Mouse (Mus musculus) c-Kit-positive CD71-positive TER-119-negative erythroid progenitor cells, embryonic 14.5 days (primary cell): Measurements from ENCODE around the gene Fancd2os.

Experiments used
- DNase-seq: peaks from one replicate; pipeline ENCODE4 v3.0.0-alpha.2; 2013; ENCODE audit warnings: low read depth

Gene Fancd2os

DNA sequence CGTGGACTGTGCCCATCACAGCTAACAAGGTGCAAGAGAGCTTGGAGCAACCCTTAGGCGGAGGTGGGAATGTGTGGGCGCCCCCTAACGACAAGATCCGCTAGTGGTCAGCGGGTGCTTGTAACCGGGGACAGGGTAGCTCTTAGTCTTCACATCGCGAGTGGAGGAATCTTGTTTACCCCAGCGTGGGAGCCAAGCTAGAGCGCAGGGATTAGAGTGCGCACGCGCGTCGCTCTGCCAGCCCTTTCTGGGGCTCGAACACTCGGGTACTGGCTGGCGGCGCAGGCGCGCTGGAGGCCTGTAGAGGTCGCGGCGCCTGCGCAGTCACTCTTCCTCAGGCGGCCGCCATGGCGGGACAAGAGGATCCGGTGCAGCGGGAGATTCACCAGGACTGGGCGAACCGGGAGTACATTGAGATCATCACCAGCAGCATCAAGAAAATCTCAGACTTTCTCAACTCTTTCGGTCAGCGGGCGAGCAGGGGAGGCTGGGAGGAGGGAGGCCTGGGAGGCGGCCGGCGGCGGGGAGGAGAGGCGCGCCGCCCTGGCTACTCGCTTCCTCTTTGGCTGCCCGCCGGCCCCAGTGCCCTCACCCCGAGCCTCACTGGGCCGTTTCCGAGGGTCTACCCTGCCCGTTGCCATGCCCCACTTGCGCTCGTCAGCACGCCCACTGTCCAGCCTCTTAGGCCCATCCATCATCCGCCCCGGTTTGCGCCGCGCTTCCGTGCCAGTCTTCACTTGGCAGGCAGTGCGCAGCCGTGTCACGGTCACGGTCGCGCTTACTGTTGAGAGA lies 4.1 kb upstream of the Fancd2os start, which contains the start of gene Brk1:
Gene Brk1, plus strand, starts transcription at position 341 of the 792 bp plus-strand sequence.
- peak; percentile 66 for DNase-seq

DNA sequence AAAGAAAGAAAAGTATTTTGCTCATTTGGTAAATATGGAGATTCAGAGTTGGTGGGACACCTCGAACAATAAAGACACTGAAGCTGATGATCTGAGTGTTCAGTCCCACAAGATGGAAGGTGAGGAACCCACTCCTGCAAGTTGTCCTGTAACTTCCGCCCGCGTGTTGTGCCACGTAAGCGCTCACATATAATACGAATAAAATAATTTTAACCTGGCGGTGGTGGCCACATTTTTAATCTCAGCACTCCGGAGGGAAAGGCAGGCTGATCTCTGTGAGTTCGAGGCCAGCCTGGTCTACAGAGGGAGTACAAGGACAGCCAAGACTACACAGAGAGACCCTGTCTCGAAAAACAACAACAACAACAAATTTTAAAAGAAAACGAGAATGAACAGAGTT lies 3.5 kb upstream of the Fancd2os start:
- no peak for DNase-seq

DNA sequence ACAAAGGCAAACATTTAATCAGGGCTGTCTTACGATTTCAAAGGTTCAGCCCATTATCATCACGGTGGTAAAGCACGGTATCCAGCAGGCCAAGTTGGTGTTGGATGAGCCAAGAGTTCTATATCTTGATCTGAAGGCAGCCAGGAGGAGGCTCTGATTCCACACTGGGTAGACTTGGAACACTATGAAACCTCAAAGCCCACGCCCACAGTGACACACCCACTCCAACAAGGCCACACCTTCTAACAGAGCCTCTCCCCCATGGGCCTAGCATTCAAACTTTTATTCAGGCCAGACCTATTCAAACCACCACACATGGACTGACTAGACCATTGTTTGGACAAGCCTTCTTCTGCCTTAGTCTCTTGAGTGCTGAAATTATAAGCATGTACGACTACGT lies 2.3 kb upstream of the Fancd2os start:
- DNase-seq = no peak

DNA sequence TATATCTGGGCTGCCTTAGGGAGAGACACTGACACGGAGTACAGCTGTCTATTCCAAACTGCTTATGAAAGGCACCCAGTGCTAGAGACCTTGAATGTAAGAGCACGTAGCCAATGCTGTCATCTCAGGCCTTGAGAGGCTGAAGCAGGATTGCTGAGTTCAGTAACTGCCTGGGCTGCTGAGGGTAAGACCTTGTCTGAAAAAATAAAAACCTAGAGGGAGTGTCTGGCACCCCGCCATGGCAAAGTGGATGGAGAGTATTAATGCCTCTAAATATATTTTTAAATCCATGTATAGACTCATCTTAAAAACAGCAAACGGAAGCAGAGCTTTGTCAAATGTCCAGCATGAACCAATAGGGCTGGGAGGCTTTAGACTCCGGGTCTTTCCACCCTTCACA lies 682 bp downstream of the Fancd2os start:
- DNase-seq = no peak

DNA sequence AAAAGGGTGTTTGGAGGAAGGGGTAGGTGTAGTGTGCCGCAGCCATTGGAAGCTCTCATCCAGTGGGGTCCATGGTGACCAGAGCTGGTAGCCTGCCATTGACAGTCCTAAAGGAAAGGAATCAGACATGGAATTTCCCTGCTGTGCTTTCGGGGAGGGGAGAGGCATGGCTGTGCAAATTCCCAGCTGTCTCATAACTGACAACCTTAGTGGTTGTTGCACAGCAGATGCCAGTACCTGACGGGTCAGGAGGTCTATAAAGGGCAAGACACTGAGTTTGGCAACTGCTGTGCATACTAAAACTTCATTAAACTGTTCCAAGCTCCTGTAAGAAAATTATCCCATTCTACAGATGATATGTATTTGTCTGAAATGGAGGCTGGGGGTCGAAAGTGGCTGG lies 2.6 kb downstream of the Fancd2os start:
- DNase-seq = no peak

DNA sequence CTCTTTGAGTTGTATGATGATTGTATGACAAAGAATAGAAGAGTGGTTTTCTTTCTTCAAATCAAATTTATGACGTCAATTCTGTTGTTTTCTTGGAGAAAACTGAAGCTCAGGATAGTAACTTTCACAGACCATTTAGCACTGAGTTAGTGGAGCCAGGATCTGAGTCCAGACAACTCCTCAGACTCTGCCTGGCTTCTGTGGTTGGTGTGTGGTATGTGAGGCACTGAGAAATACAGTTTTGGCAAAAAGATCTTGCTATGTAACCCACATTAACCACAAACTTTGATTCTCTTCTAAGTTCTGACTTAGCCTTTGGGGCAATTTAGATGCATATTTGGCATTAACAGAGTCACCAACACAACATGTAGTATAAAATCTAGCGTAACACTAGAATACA lies 7.9 kb downstream of the Fancd2os start:
- no peak for DNase-seq

DNA sequence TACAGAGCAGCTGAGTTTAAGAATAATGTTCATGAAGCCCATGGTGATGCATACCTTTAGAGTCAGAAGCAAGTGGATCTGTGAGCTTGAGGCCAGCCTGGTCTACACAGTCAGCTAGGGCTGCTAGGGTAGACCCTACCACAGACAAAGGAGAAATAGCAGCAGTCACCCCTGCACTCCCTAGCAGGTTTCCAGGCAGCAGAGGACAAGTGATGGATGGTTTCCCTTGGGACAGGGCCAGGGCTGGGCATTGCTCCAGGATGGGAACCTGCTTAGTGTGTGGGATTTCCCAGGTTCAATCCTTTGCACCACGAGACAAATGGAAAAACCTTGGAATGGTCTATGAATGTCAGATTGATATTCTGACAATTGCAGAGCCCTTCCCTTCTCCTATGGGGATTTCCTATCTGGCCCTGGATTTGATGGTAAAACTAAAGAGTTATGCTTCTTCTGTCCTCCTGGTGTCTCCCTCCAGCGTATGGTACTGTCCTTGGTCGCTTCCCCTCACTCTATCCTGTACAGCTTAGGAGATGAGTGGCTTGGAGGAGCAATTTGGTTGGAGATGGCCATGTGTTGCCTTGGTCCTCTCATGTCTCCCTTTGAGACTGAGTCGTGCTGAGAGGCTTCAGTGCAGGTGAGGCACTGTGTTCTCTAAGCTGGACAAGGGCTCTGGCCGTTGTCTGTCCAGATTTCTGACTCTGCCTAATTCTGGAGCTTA lies 13.9 kb downstream of the Fancd2os start:
- no peak for DNase-seq

DNA sequence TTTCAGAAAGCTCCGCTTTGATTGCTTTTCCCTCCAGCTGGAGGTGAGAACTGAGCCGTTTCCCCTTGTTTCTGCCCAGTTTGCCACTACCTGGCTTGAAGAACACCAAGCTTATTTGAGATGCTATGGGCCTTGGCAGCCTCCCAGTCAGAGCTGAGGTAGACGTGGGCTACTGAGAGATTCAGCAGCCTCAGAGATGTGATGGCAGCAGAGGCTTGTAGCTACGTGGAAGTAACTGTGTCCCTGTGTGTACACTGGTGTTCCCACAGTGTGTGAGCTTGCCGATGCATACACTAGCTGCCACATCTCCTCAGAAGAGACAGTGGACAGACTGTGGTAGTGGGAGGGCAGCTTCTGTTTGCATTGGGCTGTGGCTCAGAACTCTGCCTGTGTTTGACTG lies 15.4 kb downstream of the Fancd2os start:
- no peak for DNase-seq

DNA sequence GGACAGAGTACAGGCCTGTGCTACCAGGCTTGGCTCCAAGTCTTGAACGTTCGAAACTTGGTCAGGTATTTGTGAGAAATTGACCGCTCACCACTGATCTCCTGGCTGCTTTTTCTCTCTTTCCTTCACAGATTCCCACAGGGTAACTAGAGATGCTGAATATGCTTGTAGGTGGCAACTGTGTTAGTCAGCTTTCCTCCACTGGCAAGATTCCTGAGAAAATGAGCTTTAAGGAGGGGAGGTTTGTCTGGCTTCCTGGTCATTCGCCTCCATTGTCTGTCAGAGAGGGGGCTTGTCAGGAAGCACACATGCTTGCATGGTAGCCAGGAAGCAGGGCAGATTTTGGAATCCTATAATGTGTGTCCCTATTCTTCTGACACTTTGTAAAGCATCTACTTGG lies 17.5 kb downstream of the Fancd2os start:
- no peak for DNase-seq

DNA sequence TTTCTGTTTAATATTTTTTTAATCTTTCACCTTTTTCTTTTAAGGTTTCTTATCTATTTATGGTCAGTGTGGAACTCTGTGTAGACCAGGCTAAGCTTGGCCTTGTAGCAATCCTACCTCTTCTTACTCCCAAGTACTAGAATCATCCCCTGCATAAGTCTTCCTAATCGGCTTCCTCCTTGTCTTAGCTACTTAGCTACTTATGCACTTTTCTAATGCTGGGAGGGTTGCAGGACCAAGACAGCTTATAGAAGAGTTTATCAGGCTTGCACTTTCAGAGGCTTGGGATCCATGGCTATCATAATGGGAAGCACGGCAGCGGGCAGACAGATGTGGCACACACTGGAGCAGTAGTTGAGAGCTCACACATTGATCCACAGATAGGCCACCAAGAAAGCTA lies 21.2 kb downstream of the Fancd2os start:
- DNase-seq = no peak

DNA sequence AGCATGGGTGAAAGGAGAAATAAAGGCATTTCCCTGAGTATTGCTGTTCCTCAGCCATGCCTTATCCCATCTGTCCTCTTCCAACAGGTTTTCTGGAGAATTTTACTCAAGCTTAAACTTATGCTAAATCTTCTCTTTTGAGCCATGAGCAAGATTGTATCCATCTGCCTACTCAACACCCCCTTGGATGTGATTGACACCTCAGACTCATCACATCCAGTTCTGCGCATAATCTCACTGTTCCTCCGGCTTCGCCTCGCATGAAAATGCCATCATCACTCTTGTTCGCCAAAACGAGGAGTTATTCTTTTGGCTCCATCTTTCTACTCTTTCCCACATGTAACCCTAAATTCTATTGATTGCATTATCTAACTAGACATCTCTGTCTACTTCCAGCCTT lies 24.5 kb downstream of the Fancd2os start:
- DNase-seq = no peak

DNA sequence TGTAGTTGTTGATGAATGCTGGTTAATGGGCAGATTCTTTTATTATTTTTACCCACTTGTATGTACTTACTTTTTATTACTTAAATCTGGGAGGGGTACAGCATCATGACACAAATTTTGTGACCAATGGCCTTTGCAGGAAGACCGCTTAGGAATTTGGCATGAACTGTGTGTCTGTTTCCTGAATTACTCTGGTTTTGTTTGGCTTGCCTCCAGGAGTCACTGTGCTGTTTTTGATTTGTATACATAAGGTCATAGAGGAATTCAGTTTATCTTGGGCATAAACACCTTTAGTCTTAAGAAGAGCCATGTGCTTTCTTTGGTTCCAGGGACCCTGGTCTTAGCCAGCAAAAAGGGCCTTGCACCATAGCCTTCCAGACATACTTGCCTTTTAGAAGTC lies 36.0 kb downstream of the Fancd2os start:
- no peak for DNase-seq

DNA sequence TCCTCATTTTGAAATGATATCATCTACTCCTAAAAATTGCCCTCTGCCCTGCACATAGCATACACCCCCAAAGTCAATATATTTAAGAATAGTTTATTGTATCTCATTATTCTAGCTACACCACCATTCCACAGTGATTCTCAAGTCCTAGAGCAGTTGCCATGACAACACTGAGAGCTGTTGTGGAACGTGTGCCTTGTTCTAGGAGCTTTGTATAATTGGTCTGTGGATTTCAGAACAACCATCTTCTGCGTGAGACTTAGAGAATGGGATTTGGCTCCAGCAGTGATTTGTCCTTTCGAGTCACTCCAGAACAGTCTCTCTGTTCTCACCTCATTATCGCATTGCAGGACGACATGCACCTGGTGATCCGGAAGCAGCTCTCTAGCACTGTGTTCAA lies 40.8 kb downstream of the Fancd2os start:
- no peak for DNase-seq
